Mouse (Mus musculus) lung, postnatal 4 days (tissue): Measurements from ENCODE around the gene Pptc7.
"Not testable (repeated sequence)": the region's sequence is repeated elsewhere in the genome, so short reads cannot be mapped to it uniquely, and the experiment has no call there.

Experiments used
- DNase-seq, 2 experiments: peaks; one replicate each; pipeline ENCODE4 v3.0.0; 2021

The Pptc7 gene

GRCm38 (mm10) chr5:122302810-122303745 is 18.9 kb downstream of the Pptc7 start:
- DNase-seq: peak in 1 of 2 experiments; percentile 37

DNA sequence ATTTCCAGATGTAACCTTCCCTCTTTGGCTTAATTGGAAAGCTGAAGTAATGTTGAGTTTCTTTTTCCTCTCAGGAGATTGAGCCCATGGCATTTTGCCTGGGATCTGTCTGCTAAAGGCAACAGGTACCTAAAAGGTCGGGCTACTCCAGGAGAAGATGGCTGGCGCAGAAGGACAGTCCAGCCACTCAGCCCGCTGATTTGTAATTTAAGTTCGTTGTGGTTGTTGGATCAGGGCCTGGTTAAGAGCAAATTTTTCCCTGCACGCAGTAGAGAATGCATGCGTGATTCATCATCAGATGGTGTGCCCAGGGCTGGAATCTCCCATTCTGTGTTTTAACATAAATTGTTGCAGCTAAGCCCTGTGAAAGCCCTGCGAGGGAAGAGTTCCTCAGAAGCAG is 19.8 kb downstream of the Pptc7 start:
- no peak for DNase-seq

- DNase-seq: no peak
Measured at GRCm38 (mm10) chr5:122304541-122304940, 20.4 kb downstream of the Pptc7 start.

GRCm38 (mm10) chr5:122305472-122305871 is 21.3 kb downstream of the Pptc7 start:
- no peak for DNase-seq

DNA sequence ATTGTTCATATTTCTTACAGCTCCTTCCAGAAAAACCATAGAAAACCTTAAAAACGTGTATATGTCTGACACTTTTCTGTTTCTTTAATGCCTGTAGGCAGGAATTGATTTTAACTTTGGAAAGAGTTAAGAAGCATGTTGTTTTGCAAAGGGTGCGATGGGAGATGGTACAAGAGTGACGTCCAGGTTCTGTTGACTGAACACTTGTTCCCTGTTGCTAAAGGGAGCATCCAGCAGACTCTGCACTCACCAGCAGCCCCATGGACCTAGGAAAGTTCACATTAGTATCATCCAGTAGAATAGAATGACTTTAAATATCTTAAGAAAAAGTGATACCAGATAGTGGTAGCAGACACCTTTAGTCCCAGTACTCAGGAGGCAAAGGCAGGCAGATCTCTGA is 22.4 kb downstream of the Pptc7 start:
- DNase-seq: no peak

DNA sequence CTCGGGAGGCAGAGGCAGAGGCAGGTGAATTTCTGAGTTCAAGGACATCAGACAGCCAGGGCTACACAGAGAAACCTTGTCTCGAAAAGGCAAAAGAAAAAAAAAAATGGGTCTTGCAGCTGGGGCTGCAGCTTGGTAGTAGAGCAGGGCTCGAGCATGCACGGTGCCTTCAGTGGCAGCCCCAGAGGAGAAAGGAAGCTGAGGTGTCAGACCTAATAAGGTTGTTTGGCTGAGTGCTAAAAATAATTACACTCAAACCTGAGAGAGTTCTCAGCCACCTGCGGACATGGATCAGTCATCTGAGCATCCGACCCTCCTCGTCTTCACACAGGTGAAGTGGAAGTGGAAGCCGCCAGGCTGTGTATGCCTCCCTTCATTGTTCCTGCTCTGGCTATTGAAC is 26.5 kb downstream of the Pptc7 start:
- no peak for DNase-seq

DNA sequence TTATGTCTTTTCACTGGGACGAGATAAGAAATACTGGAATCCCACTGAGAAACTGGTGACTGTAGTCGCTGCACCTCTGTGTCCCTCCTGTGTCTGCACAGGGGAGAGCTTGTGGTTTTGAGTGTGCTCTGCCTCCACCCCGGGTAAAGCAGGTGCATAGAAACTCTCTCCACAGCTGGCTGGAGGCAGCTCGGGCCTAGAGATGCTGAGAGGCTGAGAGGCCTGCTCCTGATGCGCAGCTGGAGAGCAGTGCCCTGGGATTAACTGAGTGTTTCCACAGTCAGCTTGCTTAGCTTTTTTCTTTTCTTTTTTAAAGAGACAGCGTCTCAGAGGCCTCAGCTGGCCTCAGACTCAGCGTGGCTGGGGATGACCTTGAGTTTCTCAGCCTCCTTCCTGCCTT is 27.5 kb downstream of the Pptc7 start:
- no peak for DNase-seq

GRCm38 (mm10) chr5:122312346-122312745 is 28.2 kb downstream of the Pptc7 start:
- DNase-seq: no peak

DNA sequence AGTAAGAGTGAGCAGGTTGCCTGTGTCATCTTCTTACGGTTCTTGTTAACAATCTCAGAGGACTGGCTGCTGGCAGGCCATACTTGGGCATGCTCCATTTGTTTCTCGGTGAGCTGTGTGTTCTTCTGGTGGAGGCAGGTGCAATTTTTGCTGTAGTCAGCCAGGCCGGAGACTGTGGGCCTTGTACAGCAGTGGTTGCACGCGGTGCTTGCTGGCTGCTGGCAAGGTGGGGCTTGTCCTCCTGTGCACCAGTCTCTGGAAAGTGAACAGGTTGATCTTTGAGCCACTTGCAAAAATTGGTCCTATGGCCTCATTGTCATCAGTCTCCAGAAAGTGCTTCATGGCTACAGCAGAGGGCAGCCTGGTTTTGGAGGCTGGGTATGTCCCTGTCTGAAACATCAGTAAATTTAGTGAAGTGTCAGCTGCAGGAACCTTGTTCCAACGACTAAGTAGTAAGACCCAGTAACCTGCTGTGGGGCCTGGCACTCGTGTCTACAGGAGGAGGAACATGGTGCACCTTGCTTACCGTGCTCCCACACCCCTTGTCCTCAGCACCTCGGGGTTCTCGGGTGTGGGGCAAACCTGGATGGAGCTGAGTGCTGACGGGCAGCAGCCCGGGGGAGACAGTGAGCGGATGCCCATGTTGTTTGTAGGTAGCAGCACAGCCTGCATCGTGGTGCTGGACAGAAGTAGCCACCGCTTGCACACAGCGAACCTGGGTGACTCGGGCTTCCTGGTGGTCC is 28.9 kb downstream of the Pptc7 start:
- DNase-seq: no peak

DNA sequence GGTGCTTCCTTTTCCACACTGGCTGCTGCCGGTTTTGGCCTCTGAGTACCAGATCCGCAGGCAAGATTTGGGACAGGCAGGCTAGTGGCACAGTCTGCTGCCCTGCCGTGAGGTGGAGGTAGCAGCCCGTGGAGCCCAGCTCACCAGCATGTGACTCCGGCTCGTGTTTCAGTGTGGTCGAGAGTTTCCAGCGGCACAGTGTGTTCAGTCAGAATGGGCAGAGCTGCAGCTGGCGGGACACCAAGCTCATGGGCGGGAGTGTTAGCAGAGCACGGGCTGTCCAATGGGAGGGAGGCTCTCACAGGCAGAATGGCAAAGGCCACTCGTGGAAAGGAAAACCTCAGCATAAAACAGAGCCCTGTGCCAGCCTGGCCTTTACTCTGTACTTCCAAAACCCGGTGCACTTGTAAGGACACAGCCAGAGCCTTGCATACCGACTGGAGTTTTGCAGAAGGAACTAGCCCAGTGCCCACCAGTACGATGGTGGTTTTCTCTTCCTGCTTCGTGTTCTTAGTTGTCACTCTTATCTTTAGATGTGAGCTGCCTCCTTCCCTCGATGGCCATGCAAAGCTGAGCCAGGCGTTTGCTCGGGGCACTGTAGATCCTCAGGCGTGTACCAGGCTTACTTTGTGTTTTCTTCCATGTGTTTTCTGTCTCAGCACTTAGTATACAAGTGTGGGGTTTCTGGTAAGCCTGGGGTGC is 31.0 kb downstream of the Pptc7 start:
- DNase-seq: peak; percentile 86 to 93

GRCm38 (mm10) chr5:122317329-122318045 is 33.3 kb downstream of the Pptc7 start:
- no peak for DNase-seq

GRCm38 (mm10) chr5:122318100-122318499 is 33.9 kb downstream of the Pptc7 start:
- DNase-seq: peak; percentile 48 to 69

- DNase-seq: not testable (repeated sequence)
Measured at GRCm38 (mm10) chr5:122318976-122319375, 34.8 kb downstream of the Pptc7 start.

GRCm38 (mm10) chr5:122319474-122320204 is 35.5 kb downstream of the Pptc7 start:
- peak in 1 of 2 experiments; percentile 57 for DNase-seq

DNA sequence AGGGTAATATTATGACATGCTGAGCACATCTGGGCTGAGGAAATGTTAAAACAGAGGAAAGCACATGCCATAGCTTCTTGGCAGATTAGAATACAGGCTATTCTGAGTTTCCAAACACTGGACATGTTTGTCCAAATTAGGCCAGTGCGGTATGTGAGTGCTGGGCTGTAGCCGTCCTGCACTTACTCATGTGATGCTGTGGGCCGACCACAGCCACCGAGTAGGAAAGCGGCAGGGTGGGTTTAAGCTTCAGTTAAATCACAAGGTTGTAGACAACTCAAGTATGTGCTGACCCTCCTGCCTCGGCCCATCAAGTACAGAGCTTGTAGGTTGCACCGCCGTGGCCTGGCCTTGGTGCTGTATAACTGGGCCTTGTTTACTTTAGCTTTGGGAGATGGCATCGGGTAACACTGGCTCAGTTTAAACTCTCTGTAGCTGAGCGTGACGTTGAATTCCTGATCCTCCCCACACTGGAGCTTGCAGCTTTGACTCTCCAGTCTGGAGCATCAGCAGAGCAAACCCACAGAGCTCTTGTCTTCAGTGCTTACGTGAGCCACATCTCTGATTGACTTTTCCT is 36.1 kb downstream of the Pptc7 start:
- DNase-seq: peak; percentile 19 to 27

DNA sequence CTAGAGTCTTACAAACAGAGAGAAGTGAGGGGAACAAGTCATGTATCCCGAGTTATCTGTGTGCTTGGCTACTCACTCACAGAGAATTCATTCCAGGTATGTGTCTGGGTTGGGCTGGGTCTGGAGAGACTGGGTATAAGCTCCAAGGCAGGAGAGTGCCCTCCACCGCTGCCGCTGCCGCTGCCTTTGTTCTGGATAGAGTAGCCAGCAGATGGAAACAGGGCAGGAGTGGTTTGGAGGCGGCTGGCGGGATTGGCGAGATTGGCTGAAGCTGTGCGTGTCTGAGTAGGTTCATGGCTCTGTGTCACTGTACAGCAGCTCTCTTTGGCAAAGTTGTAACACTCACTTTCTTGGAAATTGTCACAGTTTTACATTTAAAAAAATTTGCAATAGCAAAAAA is 39.4 kb downstream of the Pptc7 start:
- peak in 1 of 2 experiments; percentile 38 for DNase-seq

- DNase-seq: peak; percentile 38 to 56
Measured at GRCm38 (mm10) chr5:122324608-122325431, 40.7 kb downstream of the Pptc7 start.

DNA sequence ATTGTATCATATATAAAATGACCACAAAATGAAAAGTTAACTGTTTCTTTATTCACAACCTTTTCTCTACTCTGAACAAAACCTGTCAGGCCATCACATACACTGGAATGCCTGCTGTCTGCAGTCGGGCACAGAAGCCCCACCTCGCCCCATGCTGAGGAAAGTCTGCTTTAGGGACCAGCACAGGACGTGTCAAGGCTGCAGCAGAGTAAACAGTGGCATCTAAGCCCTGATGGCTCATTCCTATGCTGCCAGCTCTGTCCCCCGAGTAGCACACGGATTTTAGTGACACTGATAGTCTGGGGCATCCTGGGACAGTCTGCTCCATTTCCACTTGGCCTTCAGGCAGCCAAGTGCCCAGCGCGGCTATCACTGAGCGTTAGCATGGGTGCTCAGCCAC is 41.3 kb downstream of the Pptc7 start:
- DNase-seq: no peak

DNA sequence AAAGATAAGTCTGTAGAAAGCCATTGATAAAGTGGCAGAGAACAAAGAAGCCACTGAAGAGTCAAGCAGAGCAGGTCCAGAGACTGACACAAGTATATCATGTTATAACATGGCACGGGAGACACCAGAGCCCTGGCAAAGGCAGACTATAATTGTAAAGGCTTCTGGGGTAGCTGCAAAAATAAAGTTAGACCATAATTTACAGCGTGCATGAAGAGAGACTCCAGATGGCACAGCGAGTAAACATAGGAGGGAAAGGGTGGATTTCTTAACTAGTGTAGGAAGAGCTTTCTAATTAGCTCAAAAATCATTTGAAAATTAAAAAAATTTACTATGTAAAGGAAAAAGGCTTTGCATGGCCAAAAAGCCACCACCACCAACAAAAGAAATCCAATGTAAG is 43.1 kb downstream of the Pptc7 start:
- DNase-seq: no peak

DNA sequence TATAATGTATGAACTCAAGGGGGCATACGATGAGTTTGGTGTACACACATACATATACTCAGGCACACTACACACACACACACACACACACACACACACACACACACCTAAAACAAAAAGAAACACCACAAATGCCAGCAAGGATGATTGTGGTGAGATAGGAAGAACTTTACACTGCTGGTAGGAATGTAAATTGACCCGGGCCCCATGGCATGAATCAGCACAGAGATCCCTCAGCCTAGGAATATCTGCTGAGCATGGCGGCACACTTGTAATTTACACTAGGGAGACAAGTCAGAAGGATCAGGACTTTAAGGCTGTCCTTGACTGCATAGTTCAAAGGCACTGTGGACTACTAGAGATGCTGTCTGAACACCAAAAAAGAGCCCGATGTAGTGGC is 46.1 kb downstream of the Pptc7 start:
- no peak for DNase-seq

DNA sequence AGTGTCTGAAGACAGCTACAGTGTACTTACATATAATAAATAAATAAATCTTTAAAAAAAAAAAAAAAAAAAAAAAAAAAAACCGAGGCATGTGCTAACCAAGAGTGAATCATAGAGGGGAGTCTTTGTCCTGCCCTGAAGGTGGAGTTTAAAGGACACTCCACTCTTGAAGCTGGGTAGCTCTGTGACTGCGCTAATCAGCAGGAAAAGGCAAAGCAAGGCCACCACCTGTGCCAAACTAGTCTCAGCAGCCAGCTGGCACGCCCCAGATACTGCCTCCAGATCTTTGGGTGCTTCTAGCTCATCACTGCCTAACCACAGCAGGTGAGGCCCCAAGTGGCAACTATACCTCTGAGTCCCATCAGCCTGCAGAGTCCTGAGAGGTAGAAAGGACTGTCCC is 50.5 kb downstream of the Pptc7 start:
- no peak for DNase-seq
